Mouse (Mus musculus): ENCODE results near the gene Runx2.

Runx2 gene

DNA sequence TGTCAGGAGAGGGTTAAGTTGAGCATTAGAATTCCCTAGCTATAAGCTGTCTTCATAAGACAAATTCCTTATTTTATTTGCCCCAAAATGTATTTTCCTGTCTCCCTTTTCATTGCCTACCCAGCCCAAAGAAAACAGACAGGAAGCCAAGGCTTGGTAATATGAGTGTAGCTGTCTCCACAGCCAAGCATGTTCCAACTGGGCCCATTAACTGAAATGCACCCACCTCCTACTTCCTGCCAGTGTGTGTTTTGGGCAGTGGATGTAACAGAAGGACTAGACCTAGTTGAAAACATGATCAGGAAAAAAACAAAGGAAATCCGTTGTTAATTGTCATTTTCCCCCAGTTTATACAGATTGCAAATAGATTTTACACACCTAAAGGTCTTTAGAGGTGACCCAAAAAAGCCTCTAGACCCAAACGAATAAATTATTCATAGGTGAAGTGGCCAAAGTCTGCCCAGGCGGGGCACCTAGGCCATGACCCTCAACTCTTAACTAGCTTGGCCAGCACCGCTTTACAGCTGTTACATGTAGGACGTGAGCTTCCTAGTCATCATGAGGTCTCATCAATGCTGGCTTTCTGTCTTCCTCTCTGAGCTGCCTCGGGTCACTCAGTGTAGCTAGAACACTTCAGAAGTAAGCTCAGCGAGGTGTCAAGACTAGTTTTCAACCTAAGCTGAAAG is 154.3 kb downstream of the Runx2 start:
- no peak for DNase-seq (ENCODE audit: low spot score)

DNA sequence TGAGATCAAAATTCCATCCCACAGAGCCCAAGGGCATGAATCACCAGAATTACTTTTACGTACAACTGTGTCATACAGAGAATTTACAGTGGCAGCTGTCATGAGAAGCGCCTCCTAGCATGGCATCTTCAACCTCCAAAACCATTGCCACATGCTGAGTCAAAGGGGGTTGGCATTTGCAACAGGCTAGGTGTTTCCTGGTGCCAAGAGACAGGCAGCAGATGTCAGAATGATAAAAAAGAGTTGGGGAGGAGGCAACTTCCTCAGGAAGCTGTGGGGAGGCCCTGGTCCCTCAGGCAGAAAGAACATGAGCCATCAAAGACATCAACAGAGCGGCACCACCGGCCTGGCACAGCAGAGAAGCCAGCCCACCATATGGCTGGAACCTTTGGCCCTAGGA is 160.1 kb downstream of the Runx2 start:
- DNase-seq (ENCODE audit: low spot score), result no peak

DNA sequence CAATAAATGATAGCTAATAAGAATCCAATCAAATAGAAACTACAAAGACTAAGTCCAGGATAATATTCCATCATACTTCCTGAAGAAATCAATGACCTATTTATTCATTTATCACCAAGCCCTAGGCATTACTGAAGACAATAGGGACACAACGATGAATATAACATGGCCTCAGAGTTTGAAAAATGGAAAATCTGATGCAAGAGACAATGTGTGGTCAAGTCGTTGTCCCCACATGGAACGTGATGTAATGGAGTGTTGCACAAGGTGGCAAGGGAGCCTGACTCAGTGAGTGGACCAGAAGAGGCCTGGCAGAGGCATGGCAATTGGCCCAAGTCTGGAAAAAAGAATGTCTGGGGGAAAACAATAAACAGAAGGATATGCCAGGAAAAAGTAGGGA is 161.5 kb downstream of the Runx2 start:
- no peak for DNase-seq (ENCODE audit: low spot score)

DNA sequence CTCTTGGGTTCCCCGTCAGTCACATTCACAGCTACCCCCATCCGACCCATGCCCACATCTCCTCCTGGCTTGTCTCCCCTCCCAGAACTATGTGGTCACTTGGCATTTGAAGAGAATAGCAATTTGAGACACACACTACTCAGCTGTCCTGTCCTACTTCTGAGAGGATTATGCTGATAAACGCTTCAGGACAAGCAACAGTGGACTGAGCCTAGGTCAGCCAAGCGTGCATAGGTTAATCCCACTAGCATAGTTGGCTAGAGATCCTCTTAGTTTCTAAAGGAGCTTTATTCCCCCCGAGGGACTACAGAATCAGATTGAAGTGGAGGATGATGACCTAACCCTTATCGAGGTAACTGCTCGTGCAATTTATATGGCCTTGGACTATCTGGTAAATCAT is 162.5 kb downstream of the Runx2 start:
- peak; percentile 59 for DNase-seq (ENCODE audit: low spot score)

DNA sequence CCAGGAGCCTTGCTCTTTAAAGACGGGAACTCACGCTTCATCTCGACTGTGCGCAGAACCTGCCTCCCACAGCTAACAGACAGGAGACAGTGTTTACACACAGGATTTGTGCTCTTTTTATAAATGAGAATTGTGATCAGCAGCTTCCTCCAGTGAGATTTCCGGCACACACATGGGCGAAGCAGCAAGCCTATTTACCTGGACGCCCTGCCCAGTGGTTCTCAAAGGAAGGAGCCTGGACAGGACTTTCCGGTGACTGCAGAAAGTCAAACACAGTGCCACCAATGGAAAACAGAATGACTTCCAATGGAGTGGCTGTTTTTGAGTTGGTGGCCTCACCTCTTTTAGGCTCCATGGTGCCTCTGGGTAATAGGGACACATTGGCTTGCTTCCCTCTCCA is 163.0 kb downstream of the Runx2 start:
- no peak for DNase-seq (ENCODE audit: low spot score)

DNA sequence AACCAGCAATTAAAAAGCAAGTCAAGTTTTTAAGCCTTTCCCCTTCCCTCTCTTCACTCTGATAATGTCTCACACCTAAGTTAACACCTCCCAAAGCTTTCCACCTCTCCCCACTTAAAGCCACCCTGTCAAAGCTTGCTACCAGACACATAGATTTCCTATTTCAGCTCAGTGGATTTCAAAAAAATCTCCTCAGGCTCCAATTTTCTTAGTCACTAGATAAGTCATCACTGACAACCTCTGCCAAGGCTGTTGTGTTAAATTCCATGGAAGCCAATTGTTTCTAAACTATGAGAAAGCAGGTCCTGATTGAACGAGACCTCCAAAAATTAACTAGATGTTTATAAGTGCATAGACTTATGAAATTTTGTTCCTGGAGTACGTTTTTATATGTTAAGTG is 164.2 kb downstream of the Runx2 start:
- DNase-seq (ENCODE audit: low spot score), result no peak

DNA sequence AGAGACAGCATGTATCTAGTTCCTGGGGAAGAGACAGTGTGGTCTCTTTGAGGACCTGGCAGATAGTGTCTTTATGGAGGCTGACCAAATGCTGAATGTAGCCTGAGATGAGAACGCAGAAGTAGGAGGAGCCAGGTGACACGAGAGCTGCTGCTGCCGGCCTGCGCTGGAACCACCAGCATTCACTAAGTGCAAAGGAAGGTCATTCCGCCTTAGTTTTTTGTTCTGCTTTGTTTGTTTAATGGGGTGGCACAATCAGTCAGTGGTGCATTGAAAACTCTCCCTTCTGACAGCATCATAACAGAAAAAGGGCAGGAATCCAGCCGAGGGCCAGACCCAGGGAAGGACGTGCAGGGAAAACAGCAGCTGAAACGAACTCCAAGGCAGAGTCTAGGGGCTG is 165.5 kb downstream of the Runx2 start:
- peak; percentile 39 for DNase-seq (ENCODE audit: low spot score)

DNA sequence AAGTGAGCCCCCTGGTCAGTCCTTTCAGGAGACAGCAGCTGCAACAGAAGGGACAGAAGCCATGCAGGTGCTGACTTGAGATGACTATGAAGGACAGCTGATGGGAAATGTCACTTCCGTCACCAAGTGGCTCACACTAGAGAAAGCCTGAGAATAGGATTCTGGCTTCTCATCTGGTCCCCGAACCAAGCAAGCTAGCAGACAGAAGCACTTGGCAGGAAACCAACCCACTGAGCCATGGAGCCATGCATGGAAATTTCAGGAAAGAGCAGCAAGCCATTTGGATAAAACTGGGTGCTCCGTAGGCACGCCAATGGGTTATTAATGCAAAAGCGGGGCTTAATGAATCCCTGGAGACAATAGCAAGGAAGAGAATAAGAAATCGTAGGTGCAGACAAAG is 166.7 kb downstream of the Runx2 start:
- no peak for DNase-seq (ENCODE audit: low spot score)

DNA sequence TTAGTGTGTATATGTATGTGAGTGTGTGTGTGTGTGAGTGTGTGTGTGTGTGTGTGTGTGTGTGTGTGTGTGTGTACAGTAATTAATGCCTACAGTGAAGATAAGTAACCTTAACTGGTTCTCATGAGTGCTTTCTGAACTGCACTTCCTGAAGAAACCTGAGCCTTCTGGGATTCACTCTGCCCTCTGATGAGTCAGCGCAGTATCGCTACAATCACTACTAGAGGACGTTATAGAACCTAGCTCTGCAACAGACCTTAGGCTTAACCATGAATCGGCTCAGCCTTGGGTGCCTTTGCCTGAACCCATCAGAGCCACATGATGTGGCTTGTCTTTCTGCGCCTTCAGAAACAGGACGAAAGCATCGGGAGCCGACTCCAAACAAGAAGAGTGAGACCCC is 169.5 kb downstream of the Runx2 start:
- no peak for DNase-seq (ENCODE audit: low spot score)

DNA sequence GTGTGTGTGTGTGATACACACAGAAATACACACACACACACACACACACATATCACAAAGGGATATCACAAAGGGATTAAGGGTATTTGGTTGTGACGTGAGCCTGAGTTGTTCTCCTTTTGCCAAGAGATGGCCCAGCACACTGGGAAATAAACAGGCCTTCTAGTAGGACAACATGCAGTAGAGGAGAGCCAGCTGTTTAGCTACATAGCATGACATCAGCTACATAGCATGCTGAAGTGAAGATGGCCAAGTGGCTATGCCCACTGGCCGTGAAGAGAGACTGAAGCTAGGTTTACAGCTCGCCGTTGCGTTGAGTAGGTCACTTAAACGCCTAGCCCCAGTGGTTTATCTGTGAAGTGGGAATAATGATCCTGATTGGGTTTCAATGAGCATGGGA is 171.3 kb downstream of the Runx2 start:
- DNase-seq (ENCODE audit: low spot score), result no peak

DNA sequence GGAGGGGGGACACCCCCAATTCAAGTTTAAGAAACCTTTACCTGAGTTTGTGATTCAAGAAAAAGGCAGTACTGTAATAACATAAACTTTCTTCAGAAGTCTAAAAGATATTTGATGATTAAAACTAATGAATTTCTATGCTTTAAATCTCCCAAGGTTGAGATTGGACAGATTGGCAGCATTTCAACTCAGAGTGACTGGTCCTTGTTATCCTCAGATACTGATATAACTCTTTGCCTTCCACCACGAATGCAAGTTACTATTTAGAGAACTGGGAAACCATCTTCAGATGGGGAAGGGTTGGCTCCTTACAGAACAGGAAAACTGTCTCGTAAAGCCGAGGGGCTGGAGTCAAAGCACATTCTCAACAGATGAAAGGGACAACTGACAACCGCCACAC is 172.5 kb downstream of the Runx2 start:
- DNase-seq (ENCODE audit: low spot score), result no peak

DNA sequence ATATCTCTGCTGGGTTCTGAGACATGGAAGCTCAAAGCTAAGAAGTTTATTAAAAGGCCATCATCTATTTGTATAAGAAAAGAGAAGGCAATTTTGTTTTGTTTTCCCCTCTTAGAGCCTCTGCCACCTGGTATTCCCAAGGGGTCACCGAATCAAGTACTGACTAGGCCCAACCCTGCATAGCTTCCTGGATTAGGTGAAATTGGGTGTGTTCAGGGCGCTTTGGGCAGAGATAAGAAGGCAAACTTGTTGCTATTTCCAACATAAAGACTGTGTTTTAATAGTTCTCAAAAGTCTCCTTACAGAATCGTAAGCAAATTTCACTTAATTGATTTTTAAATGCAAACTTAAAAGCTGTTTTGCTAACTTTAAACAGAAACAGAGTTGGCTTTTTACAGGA is 173.7 kb downstream of the Runx2 start:
- no peak for DNase-seq (ENCODE audit: low spot score)

DNA sequence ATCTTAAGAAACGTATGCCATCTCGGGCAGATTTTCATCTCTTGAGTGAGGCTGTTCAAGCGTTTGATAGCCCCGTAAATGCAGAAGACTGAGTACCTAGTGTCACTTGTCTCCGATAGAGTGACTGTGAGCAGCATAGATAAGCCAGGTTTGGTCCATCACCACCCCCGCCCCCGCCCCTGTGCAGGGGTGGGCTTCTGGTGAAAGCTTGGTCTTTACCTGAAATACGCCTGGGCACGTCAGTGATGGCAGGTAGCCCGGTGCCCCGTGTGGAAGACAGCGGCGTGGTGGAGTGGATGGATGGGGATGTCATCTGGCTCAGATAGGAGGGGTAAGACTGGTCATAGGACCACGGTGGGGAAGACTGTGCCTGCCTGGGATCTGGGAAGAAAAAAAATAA is 175.2 kb downstream of the Runx2 start:
- DNase-seq (ENCODE audit: low spot score), result no peak

DNA sequence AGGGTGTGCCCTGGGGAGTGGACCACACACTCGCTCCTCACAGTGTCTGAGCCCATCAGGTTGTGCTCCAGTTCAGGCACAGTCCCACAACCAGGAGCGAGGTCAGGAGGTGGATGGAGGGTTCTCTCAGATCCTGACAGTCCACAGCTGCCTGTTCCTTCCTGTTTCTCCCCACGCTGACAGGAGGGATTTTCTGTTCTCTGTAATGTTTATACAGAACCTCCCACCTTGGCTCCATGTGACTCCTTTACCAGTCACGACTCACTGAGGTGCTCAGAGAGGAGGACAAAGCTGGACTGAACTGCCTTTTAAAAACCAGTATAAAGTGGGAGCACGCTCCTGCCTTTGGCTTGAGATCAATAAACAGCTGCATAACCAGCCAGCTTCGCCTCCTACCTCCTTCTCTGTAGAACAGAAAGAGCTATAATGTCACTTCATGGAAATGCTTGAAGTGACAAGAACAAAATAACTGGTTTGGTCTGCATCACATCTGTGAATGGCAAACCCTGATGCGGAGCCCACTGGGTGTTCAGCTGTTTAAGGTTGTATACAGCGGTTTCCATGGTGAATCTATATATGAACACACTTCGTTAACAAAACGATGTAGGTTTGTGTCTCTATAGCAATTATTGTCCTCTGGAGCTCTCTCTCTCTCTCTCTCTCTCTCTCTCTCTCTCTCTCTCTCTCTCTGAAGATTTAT is 177.3 kb downstream of the Runx2 start:
- no peak for DNase-seq (ENCODE audit: low spot score)

DNA sequence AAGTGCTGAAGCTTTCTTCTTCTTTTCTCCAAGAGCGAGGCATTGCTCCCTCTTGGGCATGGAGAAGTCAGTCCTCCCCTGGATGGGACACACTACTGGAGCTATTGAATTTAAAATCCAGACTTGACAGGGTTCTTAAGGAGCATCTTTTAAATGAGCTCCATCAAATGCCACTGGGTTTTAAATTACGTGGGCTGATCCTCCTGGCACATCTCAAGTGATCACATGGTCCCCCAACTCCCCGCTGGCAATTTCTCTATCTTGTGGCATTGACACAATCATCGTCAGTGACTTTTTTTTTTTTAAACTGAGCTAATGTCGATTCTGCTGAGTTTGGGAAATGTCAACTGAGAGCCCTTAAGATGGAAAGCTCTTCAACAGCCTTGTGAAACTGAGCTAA is 180.1 kb downstream of the Runx2 start:
- no peak for DNase-seq (ENCODE audit: low spot score)

DNA sequence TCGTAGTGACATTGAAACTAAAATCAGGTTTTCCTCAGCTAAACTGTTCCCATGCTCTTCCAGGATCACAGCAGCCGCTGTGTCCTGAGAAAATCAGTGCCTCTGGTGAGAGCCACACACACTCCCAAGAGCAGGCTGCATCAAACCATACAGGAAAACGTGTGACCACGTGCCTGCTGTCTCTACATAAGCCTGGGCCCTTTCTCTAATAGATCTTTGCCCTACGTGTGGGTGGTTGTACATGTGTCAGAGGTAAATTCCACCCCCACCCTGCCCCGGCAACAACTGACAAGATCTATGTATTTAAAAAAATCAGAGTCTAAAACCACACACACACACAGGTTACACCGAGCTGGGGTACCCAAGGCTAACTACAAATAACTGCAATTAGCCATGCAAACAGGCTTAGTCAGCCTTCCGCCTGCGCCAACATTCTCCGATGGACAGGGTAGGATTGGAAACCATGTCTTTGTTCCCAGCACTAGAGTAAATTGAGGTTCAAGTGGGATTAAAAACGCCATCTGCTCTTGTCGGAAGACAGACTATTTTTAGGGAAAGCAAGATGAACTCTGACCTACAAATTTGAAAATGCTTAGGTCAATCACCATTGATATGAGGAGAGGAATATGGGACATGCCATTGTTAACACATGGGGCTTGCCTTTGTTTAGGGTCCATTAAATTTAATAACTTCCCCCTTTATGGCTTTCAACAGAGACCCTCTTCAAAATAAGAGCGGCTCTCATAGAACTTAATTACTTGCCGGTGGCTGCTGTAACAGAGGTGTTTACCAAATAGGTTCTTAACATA is 180.8 kb downstream of the Runx2 start:
- DNase-seq (ENCODE audit: low spot score), result peak; percentile 51

DNA sequence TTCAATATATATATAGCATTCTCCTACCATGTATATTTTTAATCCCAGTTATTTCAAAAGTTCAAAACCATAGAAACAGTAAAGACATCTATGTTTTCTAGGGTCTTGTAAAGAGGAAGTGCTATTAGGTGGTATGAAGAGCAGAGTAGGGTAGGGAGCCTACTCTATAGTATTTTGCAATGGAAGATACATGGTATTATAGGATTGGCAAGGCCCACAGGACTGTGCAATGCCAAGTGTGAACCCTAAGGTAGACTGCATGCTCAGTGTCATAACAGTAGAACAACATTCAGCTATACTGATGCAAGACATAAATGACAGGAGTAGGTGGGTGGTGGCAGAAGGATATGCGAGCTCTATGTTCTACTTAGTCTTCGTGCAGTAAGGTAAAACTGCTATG is 181.7 kb downstream of the Runx2 start:
- DNase-seq (ENCODE audit: low spot score), result no peak

DNA sequence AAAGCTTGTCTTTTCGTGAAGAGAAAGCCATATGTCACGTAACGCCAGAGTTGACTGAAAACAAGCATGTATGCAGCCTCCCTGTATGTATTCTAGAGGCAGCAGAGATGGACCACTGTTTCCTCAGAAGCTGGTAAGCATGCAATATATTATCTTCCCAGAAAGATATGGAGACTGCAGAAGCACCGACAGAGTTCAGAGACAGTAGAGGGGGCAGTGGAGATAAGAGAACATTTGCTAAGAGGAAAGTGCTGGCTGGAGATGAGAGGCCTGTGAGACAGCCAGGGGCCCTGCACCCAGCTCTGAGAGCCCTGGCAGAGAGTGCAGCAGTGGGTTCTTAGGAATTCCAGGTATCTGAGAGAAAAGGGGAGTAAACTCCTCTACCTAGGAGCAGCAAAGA is 182.3 kb downstream of the Runx2 start:
- DNase-seq (ENCODE audit: low spot score), result no peak

DNA sequence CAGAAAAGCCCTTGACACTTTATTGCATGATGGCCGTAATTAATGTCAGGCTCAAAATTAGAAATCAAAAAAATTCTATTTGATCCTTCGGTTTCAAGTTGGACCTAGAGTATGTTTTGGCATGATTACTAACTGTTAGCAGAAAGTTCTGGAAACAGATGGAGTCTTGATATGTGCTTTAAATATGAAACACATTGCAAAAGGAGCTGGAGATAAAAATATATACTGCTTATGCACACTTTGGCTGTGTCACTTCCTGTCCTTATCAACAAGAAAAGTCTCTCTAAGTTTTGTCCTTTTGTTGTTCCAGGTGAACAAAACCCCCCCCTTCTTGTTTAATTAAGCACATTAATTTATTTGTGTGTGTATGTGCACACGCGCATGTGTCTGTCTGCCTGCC is 183.0 kb downstream of the Runx2 start:
- DNase-seq (ENCODE audit: low spot score), result no peak

DNA sequence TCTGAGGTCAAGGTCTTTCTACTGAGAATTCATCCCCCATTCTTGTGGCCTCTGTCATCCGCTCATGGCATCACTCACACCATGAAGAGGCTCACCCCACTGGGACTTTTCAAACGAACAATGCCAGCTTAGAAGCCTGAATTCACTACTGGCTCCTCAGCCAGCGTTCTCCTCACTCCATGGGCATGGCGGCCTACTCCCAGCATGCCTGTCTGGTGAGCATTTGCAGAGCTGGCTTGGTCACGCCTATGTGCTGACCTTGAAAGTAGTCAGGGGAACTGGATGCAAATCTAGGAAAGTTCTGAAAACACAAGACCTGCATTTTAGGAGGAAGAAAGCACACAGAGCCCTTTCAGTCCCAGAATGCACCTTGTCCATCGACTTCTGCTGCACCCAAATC is 187.3 kb downstream of the Runx2 start:
- no peak for DNase-seq (ENCODE audit: low spot score)

DNA sequence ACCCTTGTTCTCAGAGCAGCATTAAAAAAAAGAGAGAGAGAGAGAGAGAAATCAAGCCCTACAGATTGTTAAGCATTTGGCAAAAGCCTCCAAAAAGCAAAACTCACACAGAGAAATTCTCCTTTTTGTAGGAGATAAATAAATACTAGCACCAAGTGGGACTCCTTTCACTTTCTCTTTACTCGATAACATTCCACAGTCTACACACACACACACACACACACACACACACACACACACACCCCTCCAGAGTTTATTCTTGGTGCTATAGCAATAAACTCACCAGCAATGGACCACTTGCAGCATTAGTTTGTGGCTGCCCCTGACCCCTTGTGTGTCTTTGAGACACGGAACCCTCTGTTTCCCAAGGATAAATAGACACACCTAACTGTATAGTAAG is 190.9 kb downstream of the Runx2 start:
- no peak for DNase-seq (ENCODE audit: low spot score)

DNA sequence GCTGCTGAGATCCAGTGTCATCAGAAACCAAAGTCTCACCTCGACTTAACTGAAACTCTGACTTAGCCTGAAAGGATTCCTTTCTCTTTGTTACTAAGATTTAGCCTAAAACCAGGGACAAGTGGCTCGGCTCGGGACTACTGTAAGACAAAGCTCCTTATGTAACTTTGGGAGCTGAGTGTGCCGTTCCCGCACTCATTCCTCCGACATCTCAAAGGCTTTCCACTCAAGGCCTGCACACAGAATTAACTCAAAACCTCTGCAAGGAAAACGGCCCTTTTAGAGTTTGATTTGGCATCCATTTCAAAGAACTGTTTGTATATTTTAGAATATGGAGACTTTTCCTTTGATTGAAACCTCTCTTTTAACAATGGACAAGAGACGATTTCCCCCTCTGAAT is 191.3 kb downstream of the Runx2 start:
- no peak for DNase-seq (ENCODE audit: low spot score)

DNA sequence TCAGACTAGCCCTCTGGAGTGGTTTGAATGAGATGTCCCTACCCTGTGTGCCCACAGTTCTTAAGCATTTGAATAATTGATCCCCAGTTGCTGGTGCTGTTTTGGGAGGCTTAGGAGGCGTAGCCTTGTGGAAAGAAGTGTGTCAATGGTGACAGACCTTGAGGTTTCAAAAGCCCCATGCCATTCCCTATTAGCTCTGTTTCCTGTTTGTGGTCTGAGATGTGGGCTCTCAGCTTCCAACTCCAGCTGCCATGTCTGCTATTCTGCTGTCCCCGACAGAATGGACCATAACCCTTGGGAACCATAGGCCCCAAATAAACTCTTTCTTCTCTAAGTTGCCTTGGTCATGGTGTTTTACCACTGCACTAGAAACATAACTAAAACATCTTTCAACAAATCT is 194.1 kb downstream of the Runx2 start:
- no peak for DNase-seq (ENCODE audit: low spot score)
